Mouse (Mus musculus) macrophage (primary cell): Measurements from ENCODE around the gene D16Ertd472e. TPM values are rescaled to one million over a fixed set of nuclear protein-coding genes. Genes with fewer than 3 reads are reported as not detected.

Experiments
- polyA plus RNA-seq: library from polyadenylated mRNA; stranded (reverse); fragments of 250-400 nt; gene quantifications from 3 replicates; pipeline ENCODE4 v1.2.4, GENCODE M21; 2018; ENCODE audit warnings: inconsistent platforms

D16Ertd472e gene
- polyA plus RNA-seq, 1 experiment from 2014 or later, result 1.3 TPM

Other genes starting within 250 kb of the D16Ertd472e start
- 3.4 to 7.1 TPM (median 3.4 TPM) in 3 replicates for gene Btg3, start 199.5 kb downstream of the D16Ertd472e start, polyA plus RNA-seq